Mouse (Mus musculus) hindbrain, postnatal 0 days (tissue): Measurements from ENCODE around the gene Fam89b. TPM values are rescaled to one million over a fixed set of nuclear protein-coding genes. Genes with fewer than 3 reads are reported as not detected.

Experiments
- ATAC-seq: fragments of 200-750 bp; cut with Nextera tagmentation; 2 replicates; pipeline ENCODE4 v1.8.0; 2017; ENCODE audit warnings: mild to moderate bottlenecking, moderate TSS enrichment, moderate library complexity
- DNase-seq: peaks from one replicate; pipeline ENCODE4 v3.0.0-alpha.2; 2015; ENCODE audit warnings: low spot score
- H3K27ac ChIP-seq: fragments of 300-500 bp; sonication (generic); 2 replicates; pipeline ENCODE4 v1.5.1; 2014; ENCODE audit warnings: mild to moderate bottlenecking
- H3K27me3 ChIP-seq: fragments of 300-500 bp; sonication (generic); 2 replicates; pipeline ENCODE4 v1.6.1; 2014; ENCODE audit warnings: low read length, mixed read lengths; ENCODE audit not compliant: insufficient read depth
- H3K36me3 ChIP-seq: fragments of 300-500 bp; sonication (generic); 2 replicates; pipeline ENCODE4 v1.6.1; 2014; ENCODE audit warnings: low read length, mixed read lengths; ENCODE audit not compliant: insufficient read depth
- H3K4me1 ChIP-seq: fragments of 300-500 bp; sonication (generic); 2 replicates; pipeline ENCODE4 v1.6.1; 2014; ENCODE audit warnings: antibody characterized with exemption, low read length, mixed read lengths; ENCODE audit not compliant: insufficient read depth
- H3K4me2 ChIP-seq: fragments of 300-500 bp; sonication (generic); 2 replicates; pipeline ENCODE4 v1.6.1; 2014; ENCODE audit warnings: low read depth, mild to moderate bottlenecking, low read length, moderate library complexity, mixed read lengths
- H3K4me3 ChIP-seq: fragments of 300-500 bp; sonication (generic); 2 replicates; pipeline ENCODE4 v1.5.1; 2014; ENCODE audit warnings: low read length
- H3K9ac ChIP-seq: fragments of 300-500 bp; sonication (generic); replicated peaks from 2 replicates; pipeline ENCODE4 v1.6.1; 2014; ENCODE audit warnings: mild to moderate bottlenecking, low read length, moderate library complexity, mixed read lengths
- H3K9me3 ChIP-seq: fragments of 300-500 bp; sonication (generic); 2 replicates; pipeline ENCODE4 v1.6.1; 2016; ENCODE audit warnings: low read length, mixed read lengths
- CTCF ChIP-seq: IDR thresholded peaks from 2 replicates; pipeline ENCODE4 v1.5.1; 2016; ENCODE audit warnings: antibody characterized with exemption, control low read depth, low read depth
- WGBS: fragments of 180-500 bp; shearing (Covaris S2); extraction: QIAGEN DNeasy Blood & Tissue Kit; methylation state at CpG from one replicate; pipeline ENCODE4 v1.1.7; 2014; 5-methylcytosine and 5-hydroxymethylcytosine counted together
- polyA plus RNA-seq: library from polyadenylated mRNA; unstranded; fragments of >200 nt; fragmentation: Nextera tagmentation; extraction: Ambion mirVana; gene quantifications from 2 replicates; pipeline ENCODE4 v1.2.1, GENCODE M21; 2015
- total RNA-seq: library from RNA; depleted of rRNA; stranded (reverse); fragments of >200 nt; gene quantifications from 2 replicates; pipeline ENCODE4 v1.2.3, GENCODE M21; 2014

Gene Fam89b
- total and polyA plus RNA-seq, 2 experiments from 2014 or later = 140 to 188 TPM

DNA sequence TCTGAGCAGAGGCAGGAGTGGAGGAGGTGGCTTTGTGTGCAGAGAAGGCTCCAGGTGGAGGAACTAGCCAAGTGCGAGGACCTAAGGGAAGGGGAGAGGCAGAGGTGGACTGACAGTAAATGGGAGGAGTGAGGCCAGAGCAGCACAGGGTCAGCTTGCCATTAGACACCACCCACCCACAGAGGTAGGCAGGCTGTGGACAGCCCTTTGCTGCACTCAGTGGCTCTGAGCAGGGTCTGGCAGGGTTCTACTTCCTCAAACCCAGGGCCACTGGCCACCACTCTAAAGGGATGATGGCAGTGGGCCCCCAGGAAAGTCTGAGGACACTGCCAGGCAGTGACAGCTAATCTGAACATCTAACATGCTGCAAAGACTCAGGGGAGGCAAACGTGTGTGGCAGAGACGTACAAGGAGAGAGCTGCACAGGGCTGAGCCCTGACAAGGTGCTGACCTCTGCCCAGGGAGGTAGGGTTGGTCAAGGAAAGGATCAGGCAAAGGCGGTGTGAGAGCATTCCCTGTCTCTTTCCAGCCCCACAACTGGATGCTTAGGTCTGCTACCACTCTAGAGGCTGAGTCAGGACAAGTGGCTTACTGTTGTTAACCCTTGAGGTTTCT is 5.4 kb downstream of the Fam89b start:
- Histone ChIP-seq H3K27me3 (no peaks in the 10 kb centered on the region), H3K9me3 (no peaks in the 10 kb centered on the region), H3K27ac (no peak overlapping the region), H3K4me2 (0 out of 2 replicates have a peak overlapping the region, but pooled peaks have one; percentile 96), H3K9ac (no peak overlapping the region), H3K4me1 (peaks cover 20% of the 10 kb centered on the region), H3K36me3 (peaks cover 27% of the 10 kb centered on the region), H3K4me3 (no peak overlapping the region)
- no peak for TF ChIP-seq CTCF
- ATAC-seq = no peak
- 74% methylated on average over 4 of the region's 4 CpGs for WGBS
- DNase-seq = no peak

- ATAC-seq (no peak), DNase-seq (no peak)
- no peak overlapping the region for H3K9ac ChIP-seq
- no peak overlapping the region for H3K4me2 ChIP-seq
- H3K4me3 ChIP-seq = no peak overlapping the region
- no peak overlapping the region for H3K27ac ChIP-seq
- no peak for TF ChIP-seq CTCF
- WGBS = 94% methylated on average over 7 of the region's 7 CpGs
- H3K9me3 ChIP-seq = no peaks in the 10 kb centered on the region
- H3K27me3 ChIP-seq = no peaks in the 10 kb centered on the region
- H3K36me3 ChIP-seq = peaks cover 31% of the 10 kb centered on the region
- H3K4me1 ChIP-seq = peaks cover 20% of the 10 kb centered on the region
Observed at GRCm38 (mm10) chr19:5722848-5723425, 6.5 kb downstream of the Fam89b start.

GRCm38 (mm10) chr19:5721233-5721632 is 8.2 kb downstream of the Fam89b start:
- no peak for DNase-seq
- Histone ChIP-seq H3K27me3 (no peaks in the 10 kb centered on the region), H3K4me2 (no peak overlapping the region), H3K27ac (no peak overlapping the region), H3K4me1 (peaks cover 16% of the 10 kb centered on the region; the same call in 1 of the 2 replicates), H3K4me3 (no peak overlapping the region), H3K9ac (no peak overlapping the region), H3K9me3 (no peaks in the 10 kb centered on the region), H3K36me3 (peaks cover 31% of the 10 kb centered on the region)
- no peak for ATAC-seq
- WGBS = 82% methylated on average over 6 of the region's 6 CpGs
- TF ChIP-seq CTCF = no peak

DNA sequence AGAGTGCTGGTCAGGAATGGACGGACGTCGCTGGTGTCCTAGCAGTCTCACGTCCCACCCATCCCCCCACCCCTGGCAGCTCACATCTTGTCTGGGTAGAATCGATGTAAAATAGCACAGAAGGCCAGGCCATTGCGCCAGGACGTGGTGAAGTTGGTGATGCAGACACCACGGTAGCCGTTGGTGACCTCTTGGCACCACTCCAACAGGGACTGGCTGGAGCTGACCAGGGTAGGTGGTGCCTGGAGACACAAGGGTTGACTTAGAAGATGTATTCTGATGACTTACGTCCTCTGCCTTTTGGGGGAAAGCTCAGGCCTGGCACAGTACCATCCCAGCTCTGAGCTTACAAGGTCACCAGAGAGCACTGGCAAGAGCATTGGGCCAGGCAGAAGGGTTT is 12.5 kb downstream of the Fam89b start:
- WGBS = 36% methylated on average over 10 of the region's 10 CpGs
- ATAC-seq (0 out of 2 replicates have a peak, but pooled peaks have one; percentile 6), DNase-seq (peak; percentile 34)

GRCm38 (mm10) chr19:5715793-5716688 is 13.4 kb downstream of the Fam89b start:
- Histone ChIP-seq H3K9me3 (no peaks in the 10 kb centered on the region), H3K4me3 (peak overlapping the region; percentile 41), H3K4me2 (peak overlapping the region; percentile 53), H3K4me1 (peaks cover 10% of the 10 kb centered on the region), H3K27ac (peak overlapping the region; percentile 72; the same call in 1 of the 2 replicates), H3K9ac (peak overlapping the region; percentile 59), H3K36me3 (peaks cover 24% of the 10 kb centered on the region), H3K27me3 (no peaks in the 10 kb centered on the region)
- TF ChIP-seq CTCF = peak; percentile 65
- peak; percentile 83 for DNase-seq
- peak; percentile 76 for ATAC-seq
- WGBS = 14% methylated on average over 43 of the region's 43 CpGs

More for the DNA sequence above, 12.5 kb downstream of the Fam89b start:
- Histone ChIP-seq H3K27me3 (no peaks in the 10 kb centered on the region), H3K4me1 (peaks cover 10% of the 10 kb centered on the region), H3K9ac (0 out of 2 replicates have a peak overlapping the region, but pooled peaks have one; percentile 2), H3K4me3 (peak overlapping the region; percentile 41; the same call in 1 of the 2 replicates), H3K27ac (peak overlapping the region; percentile 72), H3K4me2 (peak overlapping the region; percentile 53), H3K9me3 (no peaks in the 10 kb centered on the region), H3K36me3 (peaks cover 31% of the 10 kb centered on the region)
- no peak for TF ChIP-seq CTCF

DNA sequence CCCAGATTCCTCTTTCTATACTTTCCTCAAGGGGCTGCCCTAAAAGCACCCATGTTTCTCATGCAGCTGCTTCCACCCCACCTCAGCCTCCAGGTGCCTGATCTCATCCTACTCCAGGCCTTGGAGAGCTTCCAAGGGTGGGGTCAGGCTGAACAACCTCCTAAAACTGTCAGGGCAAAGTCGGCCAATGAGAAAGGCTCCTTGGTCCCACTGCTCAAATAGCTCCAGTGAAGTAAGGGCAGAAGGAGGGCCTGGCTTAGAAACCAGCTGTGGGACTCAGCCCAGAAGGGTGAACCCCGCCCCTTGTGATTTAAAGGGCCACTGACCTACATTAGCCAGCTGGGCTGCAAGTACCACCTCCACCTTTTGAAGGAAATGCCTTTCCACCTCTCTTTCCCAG is 15.7 kb downstream of the Fam89b start:
- no peaks in the 10 kb centered on the region for H3K9me3 ChIP-seq
- H3K27me3 ChIP-seq = no peaks in the 10 kb centered on the region
- peaks cover 4% of the 10 kb centered on the region for H3K36me3 ChIP-seq
- WGBS = 18% methylated on average over 2 of the region's 2 CpGs
- H3K9ac ChIP-seq = 0 out of 2 replicates have a peak overlapping the region, but pooled peaks have one; percentile 17
- peak overlapping the region; percentile 18 for H3K4me3 ChIP-seq
- ATAC-seq = no peak
- no peak for DNase-seq
- peaks cover 10% of the 10 kb centered on the region for H3K4me1 ChIP-seq
- no peak for TF ChIP-seq CTCF
- peak overlapping the region; percentile 53 for H3K4me2 ChIP-seq
- H3K27ac ChIP-seq = no peak overlapping the region
